Mouse (Mus musculus) spleen, embryonic (tissue): Measurements from ENCODE around the gene Ano7.

ENCODE experiments used
- CTCF ChIA-PET: fragments of 350-600 bp; sonication (Branson Sonifier 250); formaldehyde crosslinking; loops from one replicate; lab custom pipeline; 2022; lab: Charles Lee

Gene Ano7

DNA sequence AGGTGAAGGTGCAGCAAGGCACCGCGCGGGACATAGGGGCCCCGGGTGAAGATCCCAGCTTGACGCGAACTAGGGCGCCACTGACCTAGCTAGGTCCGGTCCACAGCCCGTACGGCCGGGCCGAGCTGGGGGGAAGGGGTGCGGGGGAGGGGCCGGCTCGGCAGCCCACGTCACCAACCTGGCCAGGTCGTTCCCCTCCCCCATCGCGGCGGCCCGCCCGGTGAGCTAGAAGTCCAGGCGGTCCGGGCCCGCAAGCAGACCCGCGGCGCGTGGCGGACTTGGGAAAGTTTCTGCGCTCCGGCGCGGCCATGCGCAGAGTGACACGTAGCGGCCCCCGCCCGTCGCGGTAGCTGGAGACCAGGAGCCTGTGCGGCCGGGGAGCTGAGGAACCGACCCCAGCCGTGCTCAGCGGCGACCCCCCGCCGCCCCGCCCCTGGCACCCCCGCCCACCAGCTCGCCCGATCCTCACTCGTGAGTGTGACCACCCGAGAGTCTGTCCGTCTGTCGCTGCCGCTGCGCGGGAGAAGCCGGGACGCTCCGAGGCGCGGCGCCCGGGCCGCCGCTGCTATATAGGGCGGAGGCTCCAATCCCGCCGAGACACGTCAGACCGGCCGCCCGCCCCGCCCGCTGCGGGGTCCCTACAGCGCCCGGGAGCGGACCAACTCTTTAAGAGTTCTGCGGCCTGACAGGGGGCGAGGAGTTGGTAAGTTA, 71.5 kb downstream of the Ano7 start:
- CTCF ChIA-PET, result interaction anchor here (0.6 kb wide), 1 partner anchor 138 kb away, joined by 3 read pairs; no protein-coding TSS in a partner anchor

DNA sequence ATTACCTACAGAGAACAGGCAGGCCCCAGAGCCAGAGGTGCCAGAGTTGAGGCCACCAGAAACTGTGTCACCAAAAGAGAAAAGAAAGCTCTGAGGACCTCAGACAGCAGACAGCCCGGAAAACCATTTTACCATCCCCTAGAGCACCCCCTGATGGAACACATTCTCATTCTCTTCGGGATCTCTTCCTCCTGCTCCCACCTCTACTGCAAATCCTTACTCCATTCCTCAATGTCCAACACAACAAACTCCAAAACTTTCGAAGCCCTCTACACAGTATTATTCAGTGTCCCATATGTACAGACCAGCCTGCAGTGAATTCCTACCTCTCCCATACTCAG, 72.1 kb downstream of the Ano7 start:
- CTCF ChIA-PET, result interaction anchor here (0.6 kb wide), 1 partner anchor 138 kb away, joined by 3 read pairs; no protein-coding TSS in a partner anchor

DNA sequence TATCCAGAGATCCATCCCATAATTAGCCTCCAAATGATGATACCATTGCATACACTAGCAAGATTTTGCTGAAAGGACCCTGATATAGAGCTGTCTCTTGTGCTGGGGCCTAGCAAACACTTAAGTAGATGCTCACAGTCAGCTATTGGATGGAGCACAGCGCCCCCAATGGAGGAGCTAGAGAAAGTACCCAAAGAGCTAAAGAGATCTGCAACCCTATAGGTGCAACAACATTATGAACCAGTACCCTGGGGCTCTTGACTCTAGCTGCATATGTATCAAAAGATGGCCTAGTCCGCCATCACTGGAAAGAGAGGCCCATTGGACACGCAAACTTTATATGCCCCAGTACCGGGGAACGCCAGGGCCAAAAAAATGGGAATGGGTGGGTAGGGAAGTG, 76.4 kb downstream of the Ano7 start:
- CTCF ChIA-PET, result interaction anchor here (0.6 kb wide), 1 partner anchor 8 kb away, joined by 3 read pairs; no protein-coding TSS in a partner anchor

DNA sequence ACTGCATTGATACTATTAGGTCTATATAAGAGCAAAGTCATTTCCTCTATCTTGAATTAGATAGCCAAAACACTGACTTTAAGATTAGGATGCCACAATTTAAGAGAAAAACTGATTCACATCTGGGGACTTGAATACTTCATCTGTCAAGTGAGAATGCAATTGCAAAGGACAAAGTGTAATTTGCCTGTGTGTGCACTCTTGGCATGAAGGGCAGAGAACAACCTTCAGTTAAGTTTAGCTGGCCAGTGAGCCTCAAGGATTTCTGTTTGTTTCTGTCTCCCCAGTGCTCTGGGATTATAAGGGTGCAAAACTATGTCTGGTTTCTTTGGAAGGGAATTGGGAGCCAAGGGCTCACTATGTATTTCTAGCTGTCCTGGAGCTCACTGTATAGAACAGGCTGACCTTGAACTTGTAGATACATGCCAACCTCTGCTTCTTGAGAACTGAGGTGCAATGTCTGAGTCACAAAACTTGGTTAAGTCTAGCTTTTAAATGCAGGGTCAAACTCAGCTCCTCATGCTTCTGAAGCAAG, 80.1 kb downstream of the Ano7 start:
- CTCF ChIA-PET, result no interaction called here
